Mouse (Mus musculus): ENCODE results near the gene Unc93a.
"Not testable (repeated sequence)": the region's sequence is repeated elsewhere in the genome, so short reads cannot be mapped to it uniquely, and the experiment has no call there.

DNA sequence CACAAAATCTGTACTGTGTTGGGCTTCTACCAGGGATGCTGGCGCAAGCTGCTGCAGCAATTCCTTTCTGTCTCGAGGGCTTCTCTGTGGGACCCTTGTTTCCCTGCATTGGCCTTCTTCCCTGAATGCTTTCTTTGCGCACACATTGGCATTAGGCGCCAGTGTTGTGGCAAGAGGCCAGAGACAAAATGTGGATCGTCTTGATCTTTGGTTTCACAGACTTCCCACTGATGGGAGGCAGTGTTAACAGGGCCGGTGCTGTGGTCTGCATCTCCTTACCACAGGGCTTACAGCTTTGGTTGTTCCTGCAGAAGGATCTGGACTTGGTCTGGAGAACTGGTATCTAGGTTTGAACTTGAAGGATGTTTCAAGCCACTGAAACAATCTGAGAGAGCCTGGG, 3.7 kb upstream of the Unc93a start:
- not testable (repeated sequence) for TF ChIP-seq CTCF (IDR thresholded peaks at IDR 0.05; ENCODE audit: borderline replicate concordance, extremely low read depth, insufficient read depth, insufficient read length); POLR2A (IDR thresholded peaks at IDR 0.05; ENCODE audit: borderline replicate concordance, extremely low read depth, insufficient read depth, insufficient read length, poor library complexity, severe bottlenecking)

Data from brain, embryonic 14.5 days (tissue).